Mouse (Mus musculus) colon, adult 2 months (tissue): Measurements from ENCODE around the gene Sned1. TPM values are rescaled to one million over a fixed set of nuclear protein-coding genes. Genes with fewer than 3 reads are reported as not detected.

ENCODE experiments used
- polyA plus RNA-seq: library from polyadenylated mRNA; depleted of rRNA; stranded (reverse); fragments of >200 nt; gene quantifications from 2 replicates; pipeline ENCODE4 v1.2.3, GENCODE M21; 2012; rRNA removed

Gene Sned1
- 10.9 and 14.3 TPM in 2 replicates for polyA plus RNA-seq

GRCm38 (mm10) chr1:93235576-93236544 is at the start of gene Sned1:
Sned1 (plus strand) TSS chr1:93235841.

GRCm38 (mm10) chr1:93305581-93306337 is 70.1 kb downstream of the Sned1 start, which contains the start of gene Mterf4:
Mterf4 (minus strand) TSS chr1:93305915.

GRCm38 (mm10) chr1:93342648-93343503 is 107.2 kb downstream of the Sned1 start, which contains the start of the genes Ppp1r7 and Pask:
Ppp1r7 (plus strand) TSS chr1:93342854.
Pask (minus strand) TSS chr1:93343482.

Other genes starting within 250 kb of the Sned1 start
- 1.1 and 13.3 TPM in 2 replicates for gene Aqp12, start 229.5 kb upstream of the Sned1 start, polyA plus RNA-seq
- 4.7 and 5.3 TPM in 2 replicates for gene Kif1a, start 133.9 kb upstream of the Sned1 start, polyA plus RNA-seq
- gene Agxt, start 100.6 kb upstream of the Sned1 start, polyA plus RNA-seq = not detected in 2 replicates
- 13.3 and 13.8 TPM in 2 replicates for gene 2310007B03Rik, start 74.9 kb upstream of the Sned1 start, polyA plus RNA-seq
- 0.03 and 0.06 TPM in 2 replicates for gene Crocc2, start 67.1 kb upstream of the Sned1 start, polyA plus RNA-seq
- gene Mterf4, start 70.1 kb downstream of the Sned1 start, polyA plus RNA-seq = 4.5 and 4.8 TPM in 2 replicates
- 2.5 and 3.0 TPM in 2 replicates for gene Ppp1r7, start 107.0 kb downstream of the Sned1 start, polyA plus RNA-seq
- gene Pask, start 107.6 kb downstream of the Sned1 start, polyA plus RNA-seq = 1.9 and 2.6 TPM in 2 replicates
- gene Ano7, start 138.1 kb downstream of the Sned1 start, polyA plus RNA-seq = 49.6 and 54.6 TPM in 2 replicates
- gene Hdlbp, start 243.0 kb downstream of the Sned1 start, polyA plus RNA-seq = 80.2 and 82.3 TPM in 2 replicates